Mouse (Mus musculus) heart, embryonic 16.5 days (tissue): ENCODE results near the gene Arpc2. TPM values are rescaled to one million over a fixed set of nuclear protein-coding genes. Genes with fewer than 3 reads are reported as not detected.

ENCODE experiments used
- ATAC-seq: fragments of 200-750 bp; cut with Nextera tagmentation; replicated peaks from 2 replicates; pipeline ENCODE4 v1.8.0; 2017; ENCODE audit warnings: moderate number of reproducible peaks; ENCODE audit not compliant: insufficient read depth, low FRiP score; ENCODE audit errors: extremely low read depth
- H3K27ac ChIP-seq: fragments of 300-500 bp; sonication (generic); 2 replicates; pipeline ENCODE4 v1.5.1; 2014; ENCODE audit warnings: mild to moderate bottlenecking, low read length, control low read depth, moderate library complexity
- H3K27me3 ChIP-seq: fragments of 300-500 bp; sonication (generic); 2 replicates; pipeline ENCODE4 v1.6.1; 2014; ENCODE audit warnings: low read length, mixed read lengths; ENCODE audit not compliant: control insufficient read depth, insufficient read depth
- H3K36me3 ChIP-seq: fragments of 300-500 bp; sonication (generic); 2 replicates; pipeline ENCODE4 v1.6.1; 2014; ENCODE audit not compliant: control insufficient read depth, insufficient read depth
- H3K4me1 ChIP-seq: fragments of 300-500 bp; sonication (generic); 2 replicates; pipeline ENCODE4 v1.6.1; 2014; ENCODE audit warnings: low read length, mixed read lengths; ENCODE audit not compliant: control insufficient read depth, insufficient read depth
- H3K4me2 ChIP-seq: fragments of 300-500 bp; sonication (generic); 2 replicates; pipeline ENCODE4 v1.6.1; 2014; ENCODE audit warnings: low read depth, mild to moderate bottlenecking, control low read depth, low read length
- H3K4me3 ChIP-seq: fragments of 300-500 bp; sonication (generic); 2 replicates; pipeline ENCODE4 v1.5.1; 2014; ENCODE audit warnings: mild to moderate bottlenecking, control low read depth, low read length
- H3K9ac ChIP-seq: fragments of 300-500 bp; sonication (generic); 2 replicates; pipeline ENCODE4 v1.6.1; 2014; ENCODE audit warnings: low read length, control low read depth
- H3K9me3 ChIP-seq: fragments of 300-500 bp; sonication (generic); replicated peaks from 2 replicates; pipeline ENCODE4 v1.6.1; 2016; ENCODE audit warnings: low read length; ENCODE audit not compliant: control insufficient read depth
- WGBS: fragments of 180-500 bp; shearing (Covaris S2); extraction: QIAGEN DNeasy Blood & Tissue Kit; methylation state at CpG from one replicate; pipeline ENCODE4 v1.1.7; 2014; 5-methylcytosine and 5-hydroxymethylcytosine counted together
- polyA plus RNA-seq: library from polyadenylated mRNA; unstranded; fragments of >200 nt; fragmentation: Nextera tagmentation; extraction: Ambion mirVana; gene quantifications from 2 replicates; pipeline ENCODE4 v1.2.1, GENCODE M21; 2015

Gene Arpc2
- polyA plus RNA-seq, 1 experiment from 2014 or later, result 472 TPM

GRCm38 (mm10) chr1:74277041-74277440 lies 41.2 kb downstream of the Arpc2 start:
- 68% methylated on average over 6 of the region's 6 CpGs for WGBS
- H3K9ac ChIP-seq, result no peak overlapping the region
- H3K9me3 ChIP-seq, result no peaks in the 10 kb centered on the region
- peaks cover 23% of the 10 kb centered on the region for H3K36me3 ChIP-seq
- no peak overlapping the region for H3K27ac ChIP-seq
- no peak overlapping the region for H3K4me3 ChIP-seq
- no peak overlapping the region for H3K4me2 ChIP-seq
- H3K27me3 ChIP-seq, result no peaks in the 10 kb centered on the region
- no peak for ATAC-seq
- peaks cover 16% of the 10 kb centered on the region for H3K4me1 ChIP-seq

- WGBS, result 54% methylated on average over 8 of the region's 8 CpGs
These were observed 42.1 kb downstream of the Arpc2 start for GRCm38 (mm10) chr1:74277883-74278537.

GRCm38 (mm10) chr1:74278538-74278937 lies 42.7 kb downstream of the Arpc2 start, which contains the start of gene Gpbar1:
Gene Gpbar1, plus strand, starts transcription at chr1:74278550.
- 89% methylated on average over 10 of the region's 10 CpGs for WGBS
- ATAC-seq, result no peak
- Histone ChIP-seq H3K4me3 (no peak within 1 kb of the TSS), H3K36me3 (peaks cover 33% of the 10 kb centered on the region), H3K4me2 (no peak within 1 kb of the TSS), H3K27ac (no peak within 1 kb of the TSS), H3K27me3 (no peaks in the 10 kb centered on the region), H3K9me3 (no peaks in the 10 kb centered on the region), H3K9ac (no peak within 1 kb of the TSS), H3K4me1 (peaks cover 23% of the 10 kb centered on the region)

More at GRCm38 (mm10) chr1:74277883-74278537, 42.1 kb downstream of the Arpc2 start:
- Histone ChIP-seq H3K27ac (no peak overlapping the region), H3K27me3 (no peaks in the 10 kb centered on the region), H3K4me2 (no peak overlapping the region), H3K9me3 (no peaks in the 10 kb centered on the region), H3K4me1 (peaks cover 19% of the 10 kb centered on the region), H3K9ac (no peak overlapping the region), H3K36me3 (peaks cover 32% of the 10 kb centered on the region), H3K4me3 (no peak overlapping the region)
- no peak for ATAC-seq

GRCm38 (mm10) chr1:74278988-74279387 lies 43.1 kb downstream of the Arpc2 start:
- Histone ChIP-seq H3K9me3 (no peaks in the 10 kb centered on the region), H3K4me3 (no peak overlapping the region), H3K27ac (no peak overlapping the region), H3K4me1 (peaks cover 28% of the 10 kb centered on the region), H3K36me3 (peaks cover 33% of the 10 kb centered on the region), H3K27me3 (no peaks in the 10 kb centered on the region), H3K9ac (no peak overlapping the region), H3K4me2 (no peak overlapping the region)
- no peak for ATAC-seq
- 81% methylated on average over 11 of the region's 11 CpGs for WGBS

GRCm38 (mm10) chr1:74280591-74281325 lies 44.9 kb downstream of the Arpc2 start:
- no peaks in the 10 kb centered on the region for H3K27me3 ChIP-seq
- peaks cover 21% of the 10 kb centered on the region for H3K4me1 ChIP-seq
- ATAC-seq, result no peak
- WGBS, result 93% methylated on average over 14 of the region's 14 CpGs
- no peak overlapping the region for H3K4me3 ChIP-seq
- H3K9ac ChIP-seq, result no peak overlapping the region
- peaks cover 33% of the 10 kb centered on the region for H3K36me3 ChIP-seq
- no peak overlapping the region for H3K27ac ChIP-seq
- H3K9me3 ChIP-seq, result no peaks in the 10 kb centered on the region
- H3K4me2 ChIP-seq, result no peak overlapping the region

GRCm38 (mm10) chr1:74281372-74281771 lies 45.5 kb downstream of the Arpc2 start:
- H3K9me3 ChIP-seq, result no peaks in the 10 kb centered on the region
- no peak overlapping the region for H3K9ac ChIP-seq
- no peak overlapping the region for H3K4me2 ChIP-seq
- H3K36me3 ChIP-seq, result peaks cover 33% of the 10 kb centered on the region
- H3K27ac ChIP-seq, result no peak overlapping the region
- H3K27me3 ChIP-seq, result no peaks in the 10 kb centered on the region
- 81% methylated on average over 2 of the region's 2 CpGs for WGBS
- ATAC-seq, result no peak
- no peak overlapping the region for H3K4me3 ChIP-seq
- peaks cover 27% of the 10 kb centered on the region for H3K4me1 ChIP-seq

- Histone ChIP-seq H3K4me2 (no peak overlapping the region), H3K27ac (no peak overlapping the region), H3K4me3 (no peak overlapping the region), H3K27me3 (no peaks in the 10 kb centered on the region), H3K9ac (no peak overlapping the region), H3K9me3 (no peaks in the 10 kb centered on the region), H3K36me3 (peaks cover 33% of the 10 kb centered on the region), H3K4me1 (peaks cover 28% of the 10 kb centered on the region)
- no peak for ATAC-seq
- WGBS, result 95% methylated on average over 8 of the region's 8 CpGs
These were observed 46.0 kb downstream of the Arpc2 start for GRCm38 (mm10) chr1:74281886-74282285.

- no peak for ATAC-seq
- Histone ChIP-seq H3K9ac (no peak overlapping the region), H3K27me3 (no peaks in the 10 kb centered on the region), H3K27ac (no peak overlapping the region), H3K36me3 (peaks cover 33% of the 10 kb centered on the region), H3K4me3 (no peak overlapping the region; the same call in 1 of the 2 replicates), H3K4me2 (no peak overlapping the region), H3K4me1 (peaks cover 32% of the 10 kb centered on the region), H3K9me3 (no peaks in the 10 kb centered on the region)
- WGBS, result 84% methylated on average over 10 of the region's 10 CpGs
These were observed 47.2 kb downstream of the Arpc2 start for GRCm38 (mm10) chr1:74282896-74283625.
